Comparison of ENCODE assay signal across 9 mouse cellular contexts in genomic region chr12:8495881-8496678, GRCm38 (mm10). TPM values are rescaled to one million over a fixed set of nuclear protein-coding genes. Genes with fewer than 3 reads are reported as not detected.
DNase-seq lines count a peak whose midpoint lies in the region; ATAC-seq and TF ChIP-seq lines count a peak whose summit lies in the region.
"Had no signal": no experiment of that assay in that cellular context is flagged by ENCODE, and none has a peak within 500 bp of the region (broad histone marks: within the 10 kb centered on the region; RNA-seq: fewer than 3 reads in every experiment).

No protein-coding gene starts in this region.

- H3K4me1 ChIP-seq in hindbrain, embryonic 14.5 days (replicated peaks; ENCODE audit: control insufficient read depth, insufficient read depth, low read length), result peaks cover 31% of the 10 kb centered on the region
- peaks cover 32% of the 10 kb centered on the region for H3K4me1 ChIP-seq in stomach, embryonic 16.5 days (ENCODE audit: control insufficient read depth, insufficient read depth, low read length)

- DNase-seq in cerebellum, adult 18-20 months, result peak; percentile 28 to 31
- DNase-seq in cerebellum, adult 8-10 months, result no peak
- DNase-seq in brain, embryonic 14.5 days (ENCODE audit: low read depth), result peak; percentile 64
- peak; percentile 23 for DNase-seq in forelimb bud, embryonic 11.5 days (ENCODE audit: low read depth, low spot score)
- DNase-seq in hindbrain, embryonic 14.5 days (ENCODE audit: low spot score), result no peak
- DNase-seq in layer of hippocampus, postnatal 36 days, result peak; percentile 59 to 64
- DNase-seq in lung, postnatal 4 days, result peak; percentile 59 to 67

- no peaks in the 10 kb centered on the region for H3K9me3 ChIP-seq in hindbrain, embryonic 14.5 days (ENCODE audit: control insufficient read depth, low read length)
- no peaks in the 10 kb centered on the region for H3K9me3 ChIP-seq in stomach, embryonic 16.5 days (replicated peaks; ENCODE audit: control insufficient read depth, low read length)

- TF ChIP-seq POLR2A in brain, embryonic 14.5 days (IDR thresholded peaks at IDR 0.05; ENCODE audit: borderline replicate concordance, extremely low read depth, insufficient read depth, insufficient read length, poor library complexity, severe bottlenecking), result no peak

- H3K36me3 ChIP-seq in hindbrain, embryonic 14.5 days (replicated peaks; ENCODE audit: control insufficient read depth, insufficient read depth), result no peaks in the 10 kb centered on the region
- no peaks in the 10 kb centered on the region for H3K36me3 ChIP-seq in stomach, embryonic 16.5 days (ENCODE audit: control insufficient read depth, insufficient read depth, low read length)

- WGBS in hindbrain, embryonic 14.5 days, result 26% methylated on average over 15 of the region's 15 CpGs
- 13% methylated on average over 15 of the region's 15 CpGs for WGBS in stomach, embryonic 16.5 days

- peak overlapping the region; percentile 74 for H3K4me3 ChIP-seq in hindbrain, embryonic 14.5 days (replicated peaks; ENCODE audit: low read length)
- peak overlapping the region; percentile 90; the same call in 1 of the 2 replicates for H3K4me3 ChIP-seq in stomach, embryonic 16.5 days (replicated peaks; ENCODE audit: low read length)

- H3K9ac ChIP-seq in hindbrain, embryonic 14.5 days, result peak overlapping the region; percentile 96
- H3K9ac ChIP-seq in stomach, embryonic 16.5 days (ENCODE audit: low read length), result peak overlapping the region; percentile 61; the same call in 1 of the 2 replicates

- peak overlapping the region; percentile 82 for H3K4me2 ChIP-seq in hindbrain, embryonic 14.5 days (replicated peaks)
- H3K4me2 ChIP-seq in stomach, embryonic 16.5 days (ENCODE audit: low read depth, low read length), result peak overlapping the region; percentile 89

- TF ChIP-seq CTCF in brain, embryonic 14.5 days (IDR thresholded peaks at IDR 0.05; ENCODE audit: borderline replicate concordance, extremely low read depth, insufficient read depth, insufficient read length), result no peak

- no peak for ATAC-seq in hindbrain, embryonic 14.5 days (ENCODE audit: low FRiP score)
- peak; percentile 19; the same call in 1 of the 2 replicates for ATAC-seq in stomach, embryonic 16.5 days (ENCODE audit: insufficient read depth, low FRiP score)

- H3K27me3 ChIP-seq in hindbrain, embryonic 14.5 days (ENCODE audit: control insufficient read depth, insufficient read depth, low read length), result no peaks in the 10 kb centered on the region
- no peaks in the 10 kb centered on the region for H3K27me3 ChIP-seq in stomach, embryonic 16.5 days (ENCODE audit: control insufficient read depth, insufficient read depth, low read length)
- H3K27me3 ChIP-seq: CH12.LX had no signal

- peak overlapping the region; percentile 44 for H3K27ac ChIP-seq in hindbrain, embryonic 14.5 days
- peak overlapping the region; percentile 96 for H3K27ac ChIP-seq in stomach, embryonic 16.5 days (ENCODE audit: low read length)

RNA-seq across cellular contexts. Expression of gene Rhob, which starts 3.7 kb away (rescaled TPM):
- 239 and 265 TPM in 2 replicates for polyA plus RNA-seq in brain, embryonic 14.5 days (2012; rRNA removed)
- polyA plus RNA-seq in hindbrain, embryonic 14.5 days (2014; fragmentation: Nextera tagmentation; extraction: Ambion mirVana), result 113 and 131 TPM in 2 replicates
- total RNA-seq in layer of hippocampus, postnatal 36 days (2021), result 100 to 1,000 TPM; 354 to 385 TPM
- 32.0 and 34.3 TPM in 2 replicates for polyA plus RNA-seq in stomach, embryonic 16.5 days (2015; fragmentation: Nextera tagmentation; extraction: Ambion mirVana)

Comparison
In these comparisons a context has a peak if more than half of its experiments do, and no peak if none do; other contexts are left out.
1. DNase-seq: peak in cerebellum, adult 18-20 months (2 of 2), brain, embryonic 14.5 days (single experiment), forelimb bud, embryonic 11.5 days (single experiment), layer of hippocampus, postnatal 36 days (2 of 2) and lung, postnatal 4 days (2 of 2); none in cerebellum, adult 8-10 months (single experiment) and hindbrain, embryonic 14.5 days (single experiment).